Mouse (Mus musculus) right cerebral cortex, postnatal 14 days (tissue): ENCODE results near the gene Plxnb2.

Experiments used
- DNase-seq: peaks from one replicate; pipeline ENCODE4 v3.0.0; 2022

Plxnb2 gene

GRCm38 (mm10) chr15:89125351-89125750, 55.2 kb downstream of the Plxnb2 start:
- DNase-seq = no peak

GRCm38 (mm10) chr15:89124312-89124711, 56.3 kb downstream of the Plxnb2 start:
- no peak for DNase-seq

- DNase-seq = peak; percentile 75
Measured at GRCm38 (mm10) chr15:89123595-89123994, 57.0 kb downstream of the Plxnb2 start.

- DNase-seq = peak; percentile 94
Measured at GRCm38 (mm10) chr15:89122649-89123366, 57.8 kb downstream of the Plxnb2 start, which contains the start of gene Tubgcp6. Tubgcp6 (minus strand) TSS chr15:89123112.

GRCm38 (mm10) chr15:89118007-89118406, 62.6 kb downstream of the Plxnb2 start:
- no peak for DNase-seq

- DNase-seq = no peak
Measured at GRCm38 (mm10) chr15:89110147-89110546, 70.4 kb downstream of the Plxnb2 start.

GRCm38 (mm10) chr15:89106976-89107375, 73.6 kb downstream of the Plxnb2 start:
- DNase-seq = no peak

- DNase-seq = no peak
Measured at GRCm38 (mm10) chr15:89106073-89106472, 74.5 kb downstream of the Plxnb2 start.
